Mouse (Mus musculus): Measurements from ENCODE around the gene Atf5.

The Atf5 gene

GRCm38 (mm10) chr7:44816470-44817021, at the start of gene Atf5:
Gene Atf5, minus strand, starts transcription at chr7:44816658.
- DNase-seq (ENCODE audit: low spot score) = peak; percentile 67

- DNase-seq (ENCODE audit: low spot score) = no peak
Measured at GRCm38 (mm10) chr7:44864595-44865542, 48.4 kb upstream of the Atf5 start.

GRCm38 (mm10) chr7:44863982-44864494, 47.6 kb upstream of the Atf5 start:
- no peak for DNase-seq (ENCODE audit: low spot score)

- no peak for DNase-seq (ENCODE audit: low spot score)
Measured at GRCm38 (mm10) chr7:44863210-44863609, 46.8 kb upstream of the Atf5 start.

- DNase-seq (ENCODE audit: low spot score) = no peak
Measured at GRCm38 (mm10) chr7:44862434-44862833, 46.0 kb upstream of the Atf5 start.

- DNase-seq (ENCODE audit: low spot score) = no peak
Measured at GRCm38 (mm10) chr7:44861429-44861816, 45.0 kb upstream of the Atf5 start.

GRCm38 (mm10) chr7:44860576-44861428, 44.3 kb upstream of the Atf5 start:
- DNase-seq (ENCODE audit: low spot score) = peak; percentile 84

- no peak for DNase-seq (ENCODE audit: low spot score)
Measured at GRCm38 (mm10) chr7:44859896-44860295, 43.4 kb upstream of the Atf5 start.

GRCm38 (mm10) chr7:44857905-44858304, 41.4 kb upstream of the Atf5 start:
- DNase-seq (ENCODE audit: low spot score) = peak; percentile 58

GRCm38 (mm10) chr7:44857042-44857552, 40.6 kb upstream of the Atf5 start, which contains the start of gene Pnkp:
Gene Pnkp, plus strand, starts transcription at chr7:44857139.
- DNase-seq (ENCODE audit: low spot score) = peak; percentile 92

GRCm38 (mm10) chr7:44856265-44856916, 39.9 kb upstream of the Atf5 start:
- DNase-seq (ENCODE audit: low spot score) = no peak

GRCm38 (mm10) chr7:44855036-44855435, 38.6 kb upstream of the Atf5 start:
- DNase-seq (ENCODE audit: low spot score) = no peak

- DNase-seq (ENCODE audit: low spot score) = peak; percentile 87
Measured at GRCm38 (mm10) chr7:44854356-44855031, 38.0 kb upstream of the Atf5 start.

GRCm38 (mm10) chr7:44853596-44854355, 37.3 kb upstream of the Atf5 start:
- DNase-seq (ENCODE audit: low spot score) = no peak

- DNase-seq (ENCODE audit: low spot score) = no peak
Measured at GRCm38 (mm10) chr7:44853065-44853464, 36.6 kb upstream of the Atf5 start.

- no peak for DNase-seq (ENCODE audit: low spot score)
Measured at GRCm38 (mm10) chr7:44852259-44853027, 36.0 kb upstream of the Atf5 start.

- no peak for DNase-seq (ENCODE audit: low spot score)
Measured at GRCm38 (mm10) chr7:44851625-44852234, 35.3 kb upstream of the Atf5 start.

- DNase-seq (ENCODE audit: low spot score) = no peak
Measured at GRCm38 (mm10) chr7:44850789-44851624, 34.5 kb upstream of the Atf5 start.

All from embryo, embryonic 10.5 days (tissue).